Mouse (Mus musculus): ENCODE data around the gene Rint1.

DNA sequence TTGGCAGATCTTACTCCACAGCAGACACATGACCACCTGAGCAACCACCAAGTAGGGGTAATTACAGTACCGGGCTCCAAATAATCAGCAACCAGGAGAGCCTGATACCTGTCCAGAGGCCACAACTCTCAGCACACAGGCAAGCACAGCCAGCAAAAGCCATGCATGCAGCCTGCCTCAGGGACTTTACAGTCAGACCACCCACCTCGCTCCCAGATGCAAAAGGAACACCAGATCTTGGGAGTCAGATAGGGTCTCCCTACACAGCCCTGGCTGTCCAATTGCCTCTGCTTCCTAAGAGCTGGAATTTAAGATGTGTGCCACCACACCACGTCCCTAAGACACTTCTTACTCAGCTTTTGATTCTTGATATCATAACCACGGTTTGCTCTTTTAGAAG is 6.3 kb upstream of the Rint1 start:
- no peak for TF ChIP-seq CTCF (IDR thresholded peaks at IDR 0.05)
- no peak for TF ChIP-seq POLR2A (IDR thresholded peaks at IDR 0.05; ENCODE audit: insufficient read depth, low read depth, low read length)
- TF ChIP-seq EP300 (IDR thresholded peaks at IDR 0.05; ENCODE audit: insufficient read depth, low read depth, low read length) = no peak
